Mouse (Mus musculus) v-Abl transformed pro-B cells (cell line): ENCODE measurements around the gene Retreg2.

ENCODE experiments used
- in situ Hi-C, 2 experiments: fragments of 400-800 bp; cut with MboI; formaldehyde crosslinking; loops; one replicate each; pipeline ENCODE4 v1.15.1; 2025; ENCODE audit not compliant: unreplicated experiment in 2 of 2

Retreg2 gene

DNA sequence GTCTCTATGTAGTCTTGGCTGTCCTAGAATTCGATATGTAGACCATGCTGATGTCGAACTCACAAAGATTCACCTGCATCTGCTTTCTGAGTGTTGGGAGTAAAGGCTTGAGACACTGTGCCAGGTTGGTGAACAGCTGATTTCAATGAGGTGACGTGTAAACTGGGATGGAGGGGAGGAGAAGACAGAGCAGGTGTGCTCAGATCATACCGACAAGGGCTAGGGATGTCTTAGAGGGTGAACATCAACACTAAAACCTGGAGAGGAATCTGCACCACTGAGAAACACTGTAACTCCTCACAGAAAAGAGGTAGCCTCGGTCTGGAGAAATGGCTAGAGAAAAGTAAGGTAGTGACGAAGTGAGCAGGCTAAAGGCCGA, 25.5 kb downstream of the Retreg2 start:
- in situ Hi-C loops: no loop called here

DNA sequence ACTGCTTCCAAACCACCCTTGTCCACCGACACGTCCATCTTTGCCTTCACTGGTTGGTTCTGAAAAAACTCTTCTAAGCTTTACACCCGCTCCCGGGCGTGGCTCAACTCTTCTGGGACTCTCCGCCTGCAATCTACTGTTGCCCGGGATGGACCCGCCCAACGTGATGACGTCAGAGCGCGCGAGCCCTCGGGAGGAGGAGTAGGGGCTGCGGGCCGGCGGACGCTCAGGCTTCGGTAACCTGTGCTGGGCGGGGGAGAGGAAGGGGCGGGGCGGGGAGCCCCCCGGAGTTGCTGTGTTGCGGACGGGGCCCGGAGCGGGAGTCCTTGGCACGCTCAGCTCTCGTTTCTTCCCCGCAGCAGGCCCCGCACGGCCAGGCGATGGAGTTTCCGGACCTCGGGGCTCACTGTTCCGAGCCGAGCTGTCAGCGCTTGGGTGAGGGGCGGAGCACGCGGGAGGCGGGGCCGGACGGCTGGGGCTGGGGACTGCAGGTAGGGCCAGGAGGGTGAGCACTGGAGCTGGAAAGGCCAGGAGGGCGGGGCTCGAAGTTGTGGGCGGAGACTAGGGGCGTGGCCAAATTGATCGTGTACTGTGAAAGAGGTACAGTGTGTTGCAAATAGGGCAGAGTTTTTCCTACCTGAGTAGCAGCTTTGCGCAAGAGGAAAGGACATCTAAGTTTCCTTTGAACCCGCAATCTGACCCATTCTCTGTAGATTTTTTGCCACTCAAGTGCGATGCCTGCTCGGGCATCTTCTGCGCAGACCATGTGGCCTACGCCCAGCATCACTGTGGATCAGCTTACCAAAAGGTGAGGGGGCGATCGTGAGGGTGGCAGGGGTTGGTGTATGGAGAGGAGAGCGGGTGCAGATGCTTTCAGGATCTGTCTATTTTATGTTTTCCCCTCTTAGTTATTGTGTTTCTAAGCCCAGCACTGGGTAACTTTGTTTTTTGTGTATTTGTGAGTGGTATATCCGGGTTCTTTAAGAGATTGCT, 26.2 kb downstream of the Retreg2 start, which contains the start of gene Zfand2b:
Gene Zfand2b (plus strand): TSS at position 175 of the 993 bp plus-strand sequence.
- in situ Hi-C loops: no loop called here

DNA sequence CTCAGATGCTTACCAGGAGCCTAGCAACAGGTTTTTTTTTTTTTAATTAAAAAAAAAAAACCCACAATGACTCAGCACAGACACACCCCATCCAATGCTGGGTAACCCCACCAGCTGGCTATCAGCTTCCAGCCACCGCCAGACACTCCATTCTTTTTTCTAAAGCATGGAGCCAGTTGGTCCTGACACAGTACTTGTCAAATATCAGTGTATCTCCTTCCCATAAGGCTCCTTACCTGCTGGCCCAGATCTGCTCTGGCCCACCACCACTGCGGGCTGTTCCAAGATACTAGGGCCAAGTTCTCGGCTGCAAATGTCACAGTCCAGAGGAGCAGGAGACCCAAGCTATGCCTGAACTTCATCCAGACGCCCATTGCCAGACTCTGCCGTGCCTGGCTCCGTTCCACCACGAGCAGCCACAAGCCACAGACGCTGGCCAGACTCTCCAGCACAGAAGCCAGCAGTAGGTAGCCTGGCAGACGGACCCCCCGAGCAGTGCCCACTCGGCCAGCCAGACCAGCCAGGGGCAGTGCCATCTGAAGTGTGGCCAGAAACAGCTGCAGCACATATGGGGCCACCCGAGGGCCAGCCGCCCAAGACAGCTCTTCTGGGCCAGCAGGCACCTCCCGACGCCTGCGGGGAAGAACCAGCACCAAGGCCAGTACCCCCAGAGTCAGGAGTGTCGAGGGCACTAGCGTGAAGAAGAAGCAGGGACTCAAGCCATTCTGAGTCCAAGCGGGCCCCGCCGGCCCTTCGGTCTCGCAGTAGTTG, 36.9 kb downstream of the Retreg2 start:
- in situ Hi-C loops: loop anchor here (5.0 kb wide), 1 partner anchor 73 kb away; no protein-coding TSS in a partner anchor

DNA sequence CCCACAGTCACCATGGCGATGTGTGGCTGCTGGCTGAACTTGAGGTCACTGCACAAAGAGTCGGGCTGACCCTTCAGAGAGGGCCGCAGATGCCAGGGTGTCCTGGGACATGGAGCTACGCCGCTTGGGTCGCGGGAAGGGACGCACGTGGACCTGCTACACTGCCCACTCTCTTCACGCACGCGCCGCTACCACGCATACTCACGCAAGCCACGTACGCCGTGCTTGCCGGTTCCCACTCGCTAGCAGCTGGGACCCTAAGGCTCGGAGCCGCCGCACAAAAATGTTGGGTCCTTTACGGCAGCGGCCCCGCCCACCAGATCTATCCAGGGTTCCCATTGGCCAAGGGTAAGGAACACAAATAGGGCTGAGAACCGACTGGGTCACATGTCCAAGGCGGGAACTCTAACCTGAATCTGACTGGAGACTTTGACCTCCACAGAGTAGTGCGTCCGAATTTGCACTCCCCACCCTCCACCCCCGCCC, 37.6 kb downstream of the Retreg2 start, which contains the start of gene Abcb6:
Gene Abcb6 (minus strand): TSS at position 288 of the 486 bp plus-strand sequence.
- in situ Hi-C loops: loop anchor here (5.0 kb wide), 1 partner anchor 72 kb away; no protein-coding TSS in a partner anchor

DNA sequence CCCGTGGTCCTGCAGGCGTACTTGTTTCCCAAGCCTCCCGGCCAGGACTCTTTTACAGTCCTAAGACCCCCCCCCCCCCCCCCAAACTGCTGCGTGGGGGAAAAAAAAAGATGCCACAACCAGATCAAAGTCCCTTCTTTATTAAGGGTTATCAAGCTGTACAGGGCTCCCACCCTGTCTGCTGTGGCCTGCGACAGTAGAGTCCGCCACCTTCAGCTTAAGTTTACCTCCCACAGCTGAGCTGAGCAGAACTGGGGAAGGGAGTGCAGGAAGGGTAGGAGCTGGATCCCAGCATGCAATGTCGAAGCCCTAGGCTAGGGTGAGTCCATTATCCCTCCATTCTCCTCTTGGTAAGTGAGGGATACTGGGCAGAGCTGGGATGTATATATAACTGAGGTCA, 38.2 kb downstream of the Retreg2 start:
- in situ Hi-C loops: loop anchor here (5.0 kb wide), 1 partner anchor 72 kb away; no protein-coding TSS in a partner anchor

DNA sequence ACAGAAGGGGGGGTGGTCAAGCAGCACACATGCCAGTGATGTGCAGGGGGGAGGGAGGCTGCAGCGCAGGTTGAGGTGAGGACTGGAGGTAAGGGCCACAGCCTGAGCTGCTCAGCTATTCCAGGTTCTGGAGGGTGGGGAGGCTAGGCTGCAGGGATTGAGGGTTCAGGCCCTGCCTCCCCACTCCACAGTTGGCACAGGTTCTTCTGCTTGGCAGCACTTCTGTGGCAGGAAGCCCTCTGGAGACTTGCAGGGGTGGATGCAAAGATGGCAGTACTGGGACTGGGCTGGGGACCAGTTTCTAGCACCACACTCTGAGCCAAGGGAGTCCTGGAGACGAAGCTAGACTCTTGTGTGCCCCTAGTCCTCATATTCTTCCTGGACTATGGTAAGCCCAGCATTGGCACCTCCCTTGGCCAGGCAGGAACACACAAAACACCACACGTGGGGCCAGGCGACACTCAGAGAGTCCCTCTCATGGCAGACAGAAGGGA, 38.8 kb downstream of the Retreg2 start:
- in situ Hi-C loops: loop anchor here (5.0 kb wide), 1 partner anchor 71 kb away; no protein-coding TSS in a partner anchor

DNA sequence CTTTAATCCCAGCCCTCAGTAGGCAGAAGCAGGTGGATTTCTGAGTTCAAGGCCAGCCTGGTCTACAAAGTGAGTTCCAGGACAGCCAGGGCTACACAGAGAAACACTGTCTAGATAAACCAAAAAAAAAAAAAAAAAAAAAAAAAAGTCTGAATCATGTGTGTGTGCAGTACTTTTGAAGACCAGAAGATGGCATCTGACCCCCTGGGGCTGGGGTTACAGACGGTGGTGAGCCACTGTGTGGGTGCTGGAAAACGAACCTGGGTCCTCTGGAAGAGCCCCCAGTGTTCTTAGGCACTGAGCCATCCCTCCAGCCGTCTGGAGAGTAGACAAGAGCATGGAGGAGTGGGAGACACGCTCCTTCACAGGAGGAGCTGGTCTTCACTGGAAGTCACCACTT, 39.6 kb downstream of the Retreg2 start:
- in situ Hi-C loops: loop anchor here (5.0 kb wide), 1 partner anchor 70 kb away; no protein-coding TSS in a partner anchor

DNA sequence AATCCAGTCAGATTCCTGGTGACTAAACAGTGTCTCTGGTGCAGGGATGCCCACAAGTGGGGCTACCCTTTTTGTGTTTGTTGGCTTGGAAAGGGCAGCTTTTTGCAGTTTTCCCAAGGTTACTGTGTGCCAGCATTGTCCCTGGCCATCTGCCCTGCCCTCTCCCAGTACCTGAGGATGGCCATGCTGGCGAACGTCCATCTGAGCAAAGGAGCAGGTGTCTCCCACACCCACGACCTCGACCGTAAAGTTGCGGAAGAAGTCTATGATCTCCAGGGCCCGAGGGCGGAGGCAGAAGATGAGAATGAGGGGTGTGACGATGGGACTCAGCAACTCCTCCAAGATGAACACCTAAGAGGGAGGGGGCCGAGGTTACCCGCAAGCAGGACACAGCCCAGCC, 42.9 kb downstream of the Retreg2 start:
- in situ Hi-C loops: no loop called here

DNA sequence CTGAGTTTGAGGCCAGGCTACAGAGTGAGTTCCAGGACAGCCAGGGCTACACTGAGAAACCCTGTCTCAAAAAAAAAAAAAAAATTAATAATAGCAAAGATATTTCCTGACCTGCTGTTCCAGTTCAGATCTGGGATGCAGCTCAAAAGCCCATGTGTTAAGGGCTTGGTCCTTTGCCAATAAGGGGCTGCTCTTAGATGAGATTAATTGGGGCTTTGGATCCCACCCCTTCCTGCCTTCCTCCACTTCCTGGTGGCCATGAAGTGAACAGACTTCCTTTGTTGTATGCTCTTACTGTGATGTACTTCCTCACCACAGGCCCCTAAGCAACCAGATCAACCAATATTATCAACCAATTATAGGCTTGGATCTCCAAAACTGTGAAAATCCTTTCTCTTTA, 44.5 kb downstream of the Retreg2 start:
- in situ Hi-C loops: no loop called here

DNA sequence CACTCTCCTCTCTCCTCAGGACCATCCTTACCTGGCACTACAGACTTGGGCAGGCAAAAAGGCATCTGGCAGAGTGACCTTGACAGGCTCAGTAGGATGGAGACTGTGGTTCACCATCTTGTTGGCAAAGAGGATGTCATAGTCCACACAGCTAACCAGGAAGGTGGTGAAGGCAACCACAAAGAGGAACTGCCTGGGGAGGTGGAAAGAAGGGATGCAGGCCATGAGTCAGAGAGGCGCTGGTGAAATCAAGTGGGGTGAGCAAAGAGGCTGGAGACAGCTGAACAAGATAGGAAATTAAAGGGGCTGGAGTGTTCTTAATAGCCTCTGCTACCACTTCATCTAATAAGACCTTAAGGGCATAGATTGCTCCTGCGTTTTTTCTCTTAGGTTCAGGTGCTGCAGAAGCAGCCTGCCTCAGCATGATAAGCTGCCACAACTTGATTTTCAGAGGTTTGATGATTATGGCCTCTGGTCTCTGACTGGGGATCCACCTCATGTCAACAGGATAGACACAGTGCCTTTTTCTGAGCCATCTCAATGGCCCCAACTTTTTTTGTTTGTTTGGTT, 45.4 kb downstream of the Retreg2 start:
- in situ Hi-C loops: no loop called here

DNA sequence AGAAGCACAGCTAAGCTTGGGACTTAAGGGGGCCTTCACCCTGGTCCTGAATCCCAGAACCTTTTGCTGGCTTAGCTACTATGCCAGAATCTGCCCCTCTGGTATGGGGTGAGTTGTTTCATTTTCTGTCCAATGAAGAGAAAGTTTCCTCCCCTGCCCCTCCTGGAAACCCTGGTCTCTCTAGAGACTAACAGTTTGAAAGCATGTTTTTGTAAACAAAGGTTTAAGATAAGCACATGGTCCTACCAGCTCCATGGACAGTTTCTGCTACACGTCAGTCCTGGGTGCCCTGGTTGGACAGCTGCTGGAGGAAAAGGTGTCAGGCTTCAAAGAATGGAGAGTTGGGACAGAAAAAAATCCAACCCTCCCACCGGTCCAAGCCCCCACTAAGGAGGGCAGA, 48.0 kb downstream of the Retreg2 start:
- in situ Hi-C loops: no loop called here

DNA sequence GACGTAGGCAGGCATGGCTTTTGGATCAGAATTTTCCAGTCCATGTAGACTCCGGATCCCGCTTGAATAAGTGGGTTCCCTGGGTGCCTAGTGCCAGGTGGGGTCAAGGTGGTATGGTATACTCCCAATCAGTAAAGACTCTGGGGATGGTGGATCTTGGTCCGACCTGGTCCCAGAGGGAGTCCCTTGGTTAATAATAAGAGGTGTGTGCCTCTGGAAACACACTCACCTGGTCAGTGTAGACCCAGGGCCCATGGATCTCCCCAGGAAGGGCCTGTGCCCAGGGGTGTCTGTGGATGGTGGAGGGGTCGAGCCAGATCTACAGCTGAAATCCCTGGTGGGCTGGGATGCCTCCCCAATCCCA, 48.7 kb downstream of the Retreg2 start:
- in situ Hi-C loops: no loop called here

DNA sequence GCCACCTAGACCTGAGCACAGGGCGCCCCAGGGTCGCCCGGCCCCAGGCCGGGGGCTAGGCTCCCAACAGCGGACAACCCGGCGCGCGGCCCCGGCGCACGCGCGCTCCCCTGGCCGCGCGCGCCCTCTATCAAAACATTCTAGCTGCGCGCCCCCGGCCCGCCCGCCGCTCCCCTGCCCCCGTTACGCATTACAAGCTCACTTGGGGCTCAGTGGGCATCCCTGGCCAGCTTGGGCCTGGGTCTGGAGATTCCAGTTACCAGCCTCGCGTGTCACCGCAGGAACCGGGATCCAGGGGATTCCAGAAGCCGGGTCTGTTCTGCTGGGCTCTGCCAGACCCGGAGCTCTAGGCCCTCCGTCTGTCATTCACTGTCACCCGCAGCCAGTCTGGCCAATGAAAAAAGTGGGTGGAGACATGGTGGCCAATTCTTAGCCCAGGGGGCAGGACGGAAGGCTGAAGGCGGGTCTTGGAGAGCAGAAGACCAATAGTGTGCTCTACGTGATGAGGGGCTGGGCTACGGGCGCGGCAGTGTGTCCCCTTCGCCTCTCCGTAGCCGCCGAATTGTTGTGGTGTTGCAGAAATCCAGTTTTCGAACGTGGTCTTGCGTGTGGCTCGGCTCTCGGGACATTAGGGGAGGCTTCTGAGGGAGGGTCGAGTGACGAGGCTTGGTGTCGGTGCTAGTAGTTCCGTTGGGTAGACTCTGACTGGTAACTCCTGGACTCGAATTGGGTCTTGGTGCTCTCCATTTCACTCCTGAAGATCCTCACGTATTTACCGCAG, 49.2 kb downstream of the Retreg2 start, which contains the start of the genes Ankzf1 and Atg9a:
Gene Ankzf1 (plus strand): TSS at position 530 of the 781 bp plus-strand sequence.
Gene Atg9a (minus strand): TSS at position 575 of the 781 bp plus-strand sequence.
- in situ Hi-C loops: no loop called here

DNA sequence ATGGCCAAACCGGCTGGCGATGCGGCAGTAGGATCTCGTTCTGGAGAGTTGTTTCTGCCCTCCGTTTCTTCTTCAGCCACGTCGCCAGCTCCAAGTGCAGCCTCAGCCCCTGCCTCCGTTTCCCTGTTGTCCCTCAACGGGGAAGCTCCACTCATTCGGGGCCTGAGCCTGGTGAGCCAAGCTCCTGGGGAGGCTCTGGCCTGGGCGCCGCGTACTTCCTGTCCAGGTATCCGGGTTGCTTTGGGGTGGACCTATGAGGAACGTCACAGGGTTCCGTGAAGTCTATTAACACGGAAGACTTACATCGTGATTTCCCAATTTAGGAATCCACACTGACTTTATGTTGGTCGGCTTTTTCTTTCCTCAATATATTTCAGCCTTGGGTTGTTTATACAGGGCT, 49.9 kb downstream of the Retreg2 start:
- in situ Hi-C loops: no loop called here
